Mouse (Mus musculus): ENCODE results near the gene Myh2.

The Myh2 gene

GRCm38 (mm10) chr11:67170727-67171126, at the start of gene Myh2:
Gene Myh2 (plus strand): TSS chr11:67171027.
- no peak for DNase-seq (ENCODE audit: low spot score in 2 of 2)

GRCm38 (mm10) chr11:67124943-67125342, 45.9 kb upstream of the Myh2 start:
- DNase-seq (ENCODE audit: low spot score in 2 of 2), result no peak

- no peak for DNase-seq (ENCODE audit: low spot score in 2 of 2)
These were observed 45.5 kb upstream of the Myh2 start for GRCm38 (mm10) chr11:67125361-67125760.

- no peak for DNase-seq (ENCODE audit: low spot score in 2 of 2)
These were observed 37.3 kb upstream of the Myh2 start for GRCm38 (mm10) chr11:67133526-67133925.

- no peak for DNase-seq (ENCODE audit: low spot score in 2 of 2)
These were observed 36.2 kb upstream of the Myh2 start for GRCm38 (mm10) chr11:67134654-67135053.

- DNase-seq (ENCODE audit: low spot score in 2 of 2), result no peak
These were observed 35.3 kb upstream of the Myh2 start for GRCm38 (mm10) chr11:67135532-67135931.

GRCm38 (mm10) chr11:67139556-67139955, 31.3 kb upstream of the Myh2 start:
- no peak for DNase-seq (ENCODE audit: low spot score in 2 of 2)

GRCm38 (mm10) chr11:67140175-67140574, 30.7 kb upstream of the Myh2 start:
- DNase-seq (ENCODE audit: low spot score in 2 of 2), result no peak

GRCm38 (mm10) chr11:67141031-67141430, 29.8 kb upstream of the Myh2 start:
- no peak for DNase-seq (ENCODE audit: low spot score in 2 of 2)

GRCm38 (mm10) chr11:67142047-67142446, 28.8 kb upstream of the Myh2 start:
- no peak for DNase-seq (ENCODE audit: low spot score in 2 of 2)

GRCm38 (mm10) chr11:67143065-67143464, 27.8 kb upstream of the Myh2 start:
- DNase-seq (ENCODE audit: low spot score in 2 of 2), result no peak

GRCm38 (mm10) chr11:67143863-67144498, 26.8 kb upstream of the Myh2 start:
- DNase-seq (ENCODE audit: low spot score in 2 of 2), result no peak

- peak in 1 of 2 experiments; percentile 17 for DNase-seq (ENCODE audit: low spot score in 2 of 2)
These were observed 26.1 kb upstream of the Myh2 start for GRCm38 (mm10) chr11:67144559-67145265.

GRCm38 (mm10) chr11:67145482-67146408, 25.1 kb upstream of the Myh2 start:
- no peak for DNase-seq (ENCODE audit: low spot score in 2 of 2)

GRCm38 (mm10) chr11:67146409-67147282, 24.2 kb upstream of the Myh2 start:
- no peak for DNase-seq (ENCODE audit: low spot score in 2 of 2)

GRCm38 (mm10) chr11:67147283-67147921, 23.4 kb upstream of the Myh2 start:
- no peak for DNase-seq (ENCODE audit: low spot score in 2 of 2)

- no peak for DNase-seq (ENCODE audit: low spot score in 2 of 2)
These were observed 22.4 kb upstream of the Myh2 start for GRCm38 (mm10) chr11:67148286-67149012.

GRCm38 (mm10) chr11:67150237-67150636, 20.6 kb upstream of the Myh2 start:
- DNase-seq (ENCODE audit: low spot score in 2 of 2), result no peak

GRCm38 (mm10) chr11:67151159-67151558, 19.7 kb upstream of the Myh2 start:
- no peak for DNase-seq (ENCODE audit: low spot score in 2 of 2)

Measured in natural killer cell, adult 2 months (primary cell).